Mouse (Mus musculus): Measurements from ENCODE around the gene Uqcrfs1. TPM values are rescaled to one million over a fixed set of nuclear protein-coding genes. Genes with fewer than 3 reads are reported as not detected.
A peak's percentile ranks its signal among the peaks of the same experiment; 100 is the strongest.

The Uqcrfs1 gene
- 100 to 1,000 TPM; 621 to 635 TPM for total RNA-seq (2021)
- long read RNA-seq, experiment 1, transcript Uqcrfs1-201 (2 exons, 1,363 nt): major isoform, 1,509 of 1,555 reads
- long read RNA-seq, experiment 1, partial matches to known transcripts: 38 of 1,555 reads
- long read RNA-seq, experiment 1, other reads (novel, unspliced or antisense): 8 of 1,555 reads
- long read RNA-seq, experiment 2, transcript Uqcrfs1-201 (2 exons, 1,363 nt): major isoform, 1,040 of 1,072 reads
- long read RNA-seq, experiment 2, partial matches to known transcripts: 0 of 1,072 reads
- long read RNA-seq, experiment 2, other reads (novel, unspliced or antisense): 32 of 1,072 reads

- peak; percentile 100 for DNase-seq
Observed at GRCm38 (mm10) chr13:30544856-30545604, at the start of gene Uqcrfs1. Gene Uqcrfs1 (minus strand): TSS chr13:30545362.

GRCm38 (mm10) chr13:30585786-30586185, 40.6 kb upstream of the Uqcrfs1 start:
- DNase-seq: no peak

GRCm38 (mm10) chr13:30582541-30582940, 37.4 kb upstream of the Uqcrfs1 start:
- DNase-seq: no peak

GRCm38 (mm10) chr13:30578806-30579205, 33.6 kb upstream of the Uqcrfs1 start:
- no peak for DNase-seq

- no peak for DNase-seq
Observed at GRCm38 (mm10) chr13:30576819-30577218, 31.7 kb upstream of the Uqcrfs1 start.

- no peak for DNase-seq
Observed at GRCm38 (mm10) chr13:30572971-30573370, 27.8 kb upstream of the Uqcrfs1 start.

GRCm38 (mm10) chr13:30570182-30570581, 25.0 kb upstream of the Uqcrfs1 start:
- no peak for DNase-seq

- no peak for DNase-seq
Observed at GRCm38 (mm10) chr13:30567571-30567970, 22.4 kb upstream of the Uqcrfs1 start.

- peak; percentile 69 for DNase-seq
Observed at GRCm38 (mm10) chr13:30566767-30567166, 21.6 kb upstream of the Uqcrfs1 start.

- DNase-seq: no peak
Observed at GRCm38 (mm10) chr13:30560603-30561002, 15.4 kb upstream of the Uqcrfs1 start.

- no peak for DNase-seq
Observed at GRCm38 (mm10) chr13:30560052-30560451, 14.9 kb upstream of the Uqcrfs1 start.

- no peak for DNase-seq
Observed at GRCm38 (mm10) chr13:30557751-30558150, 12.6 kb upstream of the Uqcrfs1 start.

GRCm38 (mm10) chr13:30553051-30553587, 8.0 kb upstream of the Uqcrfs1 start:
- DNase-seq: no peak

- no peak for DNase-seq
Observed at GRCm38 (mm10) chr13:30549339-30549738, 4.2 kb upstream of the Uqcrfs1 start.

GRCm38 (mm10) chr13:30548835-30549234, 3.7 kb upstream of the Uqcrfs1 start:
- DNase-seq: peak; percentile 91

GRCm38 (mm10) chr13:30530761-30531160, 14.4 kb downstream of the Uqcrfs1 start:
- DNase-seq: peak; percentile 78

GRCm38 (mm10) chr13:30524961-30525360, 20.2 kb downstream of the Uqcrfs1 start:
- peak; percentile 44 for DNase-seq

GRCm38 (mm10) chr13:30523971-30524370, 21.2 kb downstream of the Uqcrfs1 start:
- no peak for DNase-seq

- DNase-seq: no peak
Observed at GRCm38 (mm10) chr13:30523246-30523891, 21.8 kb downstream of the Uqcrfs1 start.

- DNase-seq: no peak
Observed at GRCm38 (mm10) chr13:30521282-30521902, 23.8 kb downstream of the Uqcrfs1 start.

GRCm38 (mm10) chr13:30518191-30518590, 27.0 kb downstream of the Uqcrfs1 start:
- DNase-seq: no peak

GRCm38 (mm10) chr13:30507651-30508050, 37.5 kb downstream of the Uqcrfs1 start:
- no peak for DNase-seq

Data from adrenal gland, postnatal 10 days (tissue).